Mouse (Mus musculus): ENCODE measurements at regions not wholly inside any gene's neighbourhood (a gene's known extent, or its start where the extent isn't known, plus 50 kb on each side); places are given as distances from the start of the nearest gene placed in this dataset.

- H3K4me3 ChIP-seq (ENCODE audit: control insufficient read depth, low read depth, low read length), result no peak overlapping the region
- TF ChIP-seq POLR2A (IDR thresholded peaks at IDR 0.05; ENCODE audit: control insufficient read depth, low read depth, low read length), result no peak
- no peak for TF ChIP-seq CTCF (IDR thresholded peaks at IDR 0.05; ENCODE audit: control insufficient read depth, insufficient read depth, insufficient replicate concordance, low read depth, low read length)
- no peaks in the 10 kb centered on the region for H3K4me1 ChIP-seq (ENCODE audit: control insufficient read depth, insufficient read depth, low read length)
Observed at GRCm38 (mm10) chr9:122556051-122556450, 191.1 kb upstream of the Topaz1 start.

GRCm38 (mm10) chr9:122566060-122566459, 181.1 kb upstream of the Topaz1 start:
- Histone ChIP-seq H3K27me3 (ENCODE audit: control insufficient read depth, insufficient read depth, low read length) (no peaks in the 10 kb centered on the region), H3K4me3 (ENCODE audit: control insufficient read depth, low read depth, low read length) (no peak overlapping the region), H3K36me3 (ENCODE audit: control insufficient read depth, insufficient read depth, low read length) (no peaks in the 10 kb centered on the region), H3K27ac (ENCODE audit: control insufficient read depth, insufficient read depth, low read depth, low read length) (no peak overlapping the region), H3K4me1 (ENCODE audit: control insufficient read depth, insufficient read depth, low read length) (peaks cover 11% of the 10 kb centered on the region)
- no peak for TF ChIP-seq POLR2A (IDR thresholded peaks at IDR 0.05; ENCODE audit: control insufficient read depth, low read depth, low read length)
- TF ChIP-seq CTCF (IDR thresholded peaks at IDR 0.05; ENCODE audit: control insufficient read depth, insufficient read depth, insufficient replicate concordance, low read depth, low read length), result no peak

More at GRCm38 (mm10) chr9:122556051-122556450, 191.1 kb upstream of the Topaz1 start:
- Histone ChIP-seq H3K36me3 (ENCODE audit: control insufficient read depth, insufficient read depth, low read length) (no peaks in the 10 kb centered on the region), H3K27ac (ENCODE audit: control insufficient read depth, insufficient read depth, low read depth, low read length) (no peak overlapping the region), H3K27me3 (ENCODE audit: control insufficient read depth, insufficient read depth, low read length) (no peaks in the 10 kb centered on the region)

DNA sequence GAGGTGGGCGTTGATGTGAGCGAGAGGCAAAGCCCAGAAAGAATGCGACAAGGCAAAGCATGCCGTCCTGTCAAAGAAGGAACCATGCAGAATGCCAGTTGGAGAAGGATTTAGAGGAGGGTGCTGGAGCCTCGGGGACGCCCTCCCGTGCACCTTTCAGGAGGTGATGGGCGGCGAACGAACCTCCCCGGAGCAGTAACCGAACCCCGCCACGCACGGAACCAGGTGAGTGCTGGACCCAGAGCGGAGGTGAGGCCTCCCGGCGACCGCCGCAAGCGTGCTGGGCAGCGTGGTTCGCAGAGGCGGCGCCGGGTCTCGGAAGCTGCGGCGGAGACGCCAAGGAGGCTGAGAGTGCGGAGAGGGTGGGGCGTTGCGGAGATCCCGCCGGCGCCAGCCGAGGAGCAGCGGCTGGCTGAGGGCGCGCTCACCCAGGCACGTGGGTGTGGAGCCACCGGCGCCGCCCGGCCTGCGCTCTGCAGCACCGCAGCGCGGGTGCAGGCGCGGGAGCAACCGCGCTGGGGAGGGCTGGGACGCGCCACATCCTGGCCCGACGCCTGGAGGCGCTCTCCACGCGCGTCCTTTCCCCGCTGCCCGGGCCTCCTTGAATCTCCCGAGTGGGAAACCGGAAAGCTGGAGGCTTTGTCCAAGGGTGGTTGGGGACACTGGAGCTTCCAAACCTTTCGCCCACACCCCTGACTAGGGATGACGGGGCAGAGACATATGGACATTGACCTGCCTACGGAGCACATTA, 178.3 kb upstream of the Topaz1 start:
- Histone ChIP-seq H3K36me3 (ENCODE audit: control insufficient read depth, insufficient read depth, low read length) (no peaks in the 10 kb centered on the region), H3K4me3 (ENCODE audit: control insufficient read depth, low read depth, low read length) (peak overlapping the region; percentile 12), H3K27ac (ENCODE audit: control insufficient read depth, insufficient read depth, low read depth, low read length) (no peak overlapping the region), H3K27me3 (ENCODE audit: control insufficient read depth, insufficient read depth, low read length) (no peaks in the 10 kb centered on the region; the same call in 1 of the 2 replicates), H3K4me1 (ENCODE audit: control insufficient read depth, insufficient read depth, low read length) (peaks cover 26% of the 10 kb centered on the region)
- TF ChIP-seq POLR2A (IDR thresholded peaks at IDR 0.05; ENCODE audit: control insufficient read depth, low read depth, low read length) (no peak), CTCF (IDR thresholded peaks at IDR 0.05; ENCODE audit: control insufficient read depth, insufficient read depth, insufficient replicate concordance, low read depth, low read length) (no peak)

DNA sequence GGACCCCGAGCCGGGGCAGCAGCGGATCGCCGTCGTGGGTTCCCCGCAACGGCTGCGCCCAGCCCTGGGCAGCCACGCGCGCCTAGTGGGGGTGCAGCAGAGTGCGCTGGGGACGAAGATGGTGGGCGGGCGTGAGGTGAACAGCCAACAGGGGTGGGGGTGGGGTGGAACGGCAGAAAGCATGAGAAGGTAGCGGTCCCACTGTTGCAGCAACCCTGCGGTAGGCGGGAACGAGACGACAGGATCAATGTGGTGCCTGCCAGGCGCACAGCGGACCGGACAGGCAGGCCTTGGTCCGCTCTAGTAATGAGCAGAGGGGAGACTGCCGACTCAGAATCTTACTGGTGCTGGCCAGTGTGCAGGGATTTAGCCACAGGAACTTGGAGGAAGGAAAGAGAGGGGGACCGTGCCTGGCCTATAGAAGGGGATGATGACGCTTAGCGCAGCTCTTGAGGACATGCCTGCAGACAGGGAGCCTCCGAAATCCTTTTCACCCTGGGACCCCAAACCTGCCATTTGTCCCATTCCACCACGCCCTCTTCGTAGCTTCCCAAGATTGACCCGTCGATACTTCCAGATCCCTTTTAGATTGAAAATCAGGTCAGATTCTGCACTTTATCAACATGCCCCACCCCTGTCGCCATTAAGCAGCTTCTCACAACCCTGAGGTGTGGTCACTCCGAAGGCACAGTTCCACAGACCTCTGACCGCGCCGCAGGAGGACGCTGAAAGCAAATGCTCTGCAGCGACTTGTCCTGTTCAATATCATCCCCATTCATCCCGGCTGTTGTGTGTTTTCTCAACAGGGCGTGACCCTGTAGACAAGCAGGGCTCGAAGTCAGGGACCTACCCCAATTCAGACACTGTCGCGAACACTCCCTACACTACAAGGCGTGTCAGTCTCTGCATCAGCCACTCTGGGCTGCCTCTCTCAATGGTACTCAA, 177.4 kb upstream of the Topaz1 start:
- H3K36me3 ChIP-seq (ENCODE audit: control insufficient read depth, insufficient read depth, low read length), result no peaks in the 10 kb centered on the region
- H3K27me3 ChIP-seq (ENCODE audit: control insufficient read depth, insufficient read depth, low read length), result no peaks in the 10 kb centered on the region; the same call in 1 of the 2 replicates
- TF ChIP-seq CTCF (IDR thresholded peaks at IDR 0.05; ENCODE audit: control insufficient read depth, insufficient read depth, insufficient replicate concordance, low read depth, low read length), result no peak
- peak; percentile 23; the same call in 1 of the 2 replicates for TF ChIP-seq POLR2A (IDR thresholded peaks at IDR 0.05; ENCODE audit: control insufficient read depth, low read depth, low read length)

DNA sequence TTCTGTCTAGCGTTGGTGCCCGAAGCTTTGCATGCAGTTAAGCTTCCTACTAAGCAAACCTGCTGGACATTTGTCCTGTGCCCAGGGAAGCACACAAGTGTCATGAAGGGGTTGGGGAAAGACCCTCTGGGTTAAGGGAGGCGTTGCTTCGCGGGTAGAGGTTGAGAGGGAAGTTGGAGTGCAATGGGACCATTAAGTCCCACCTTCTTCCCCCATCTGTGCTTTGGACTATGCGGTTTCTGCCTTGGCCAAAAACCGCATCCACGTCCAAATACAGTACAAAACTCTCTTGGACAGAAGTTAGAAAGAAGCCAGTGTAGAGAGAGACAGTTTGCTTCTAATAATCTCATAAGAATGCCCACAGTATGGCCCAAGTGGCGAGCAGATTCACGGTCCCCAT, 176.1 kb upstream of the Topaz1 start:
- Histone ChIP-seq H3K27ac (ENCODE audit: control insufficient read depth, insufficient read depth, low read depth, low read length) (no peak overlapping the region), H3K4me1 (ENCODE audit: control insufficient read depth, insufficient read depth, low read length) (peaks cover 26% of the 10 kb centered on the region), H3K4me3 (ENCODE audit: control insufficient read depth, low read depth, low read length) (no peak overlapping the region), H3K27me3 (ENCODE audit: control insufficient read depth, insufficient read depth, low read length) (no peaks in the 10 kb centered on the region; the same call in 1 of the 2 replicates), H3K36me3 (ENCODE audit: control insufficient read depth, insufficient read depth, low read length) (no peaks in the 10 kb centered on the region)
- TF ChIP-seq POLR2A (IDR thresholded peaks at IDR 0.05; ENCODE audit: control insufficient read depth, low read depth, low read length), result no peak
- TF ChIP-seq CTCF (IDR thresholded peaks at IDR 0.05; ENCODE audit: control insufficient read depth, insufficient read depth, insufficient replicate concordance, low read depth, low read length), result no peak

More for the DNA sequence above, 177.4 kb upstream of the Topaz1 start:
- H3K27ac ChIP-seq (ENCODE audit: control insufficient read depth, insufficient read depth, low read depth, low read length), result no peak overlapping the region
- peaks cover 26% of the 10 kb centered on the region for H3K4me1 ChIP-seq (ENCODE audit: control insufficient read depth, insufficient read depth, low read length)
- peak overlapping the region; percentile 12 for H3K4me3 ChIP-seq (ENCODE audit: control insufficient read depth, low read depth, low read length)

DNA sequence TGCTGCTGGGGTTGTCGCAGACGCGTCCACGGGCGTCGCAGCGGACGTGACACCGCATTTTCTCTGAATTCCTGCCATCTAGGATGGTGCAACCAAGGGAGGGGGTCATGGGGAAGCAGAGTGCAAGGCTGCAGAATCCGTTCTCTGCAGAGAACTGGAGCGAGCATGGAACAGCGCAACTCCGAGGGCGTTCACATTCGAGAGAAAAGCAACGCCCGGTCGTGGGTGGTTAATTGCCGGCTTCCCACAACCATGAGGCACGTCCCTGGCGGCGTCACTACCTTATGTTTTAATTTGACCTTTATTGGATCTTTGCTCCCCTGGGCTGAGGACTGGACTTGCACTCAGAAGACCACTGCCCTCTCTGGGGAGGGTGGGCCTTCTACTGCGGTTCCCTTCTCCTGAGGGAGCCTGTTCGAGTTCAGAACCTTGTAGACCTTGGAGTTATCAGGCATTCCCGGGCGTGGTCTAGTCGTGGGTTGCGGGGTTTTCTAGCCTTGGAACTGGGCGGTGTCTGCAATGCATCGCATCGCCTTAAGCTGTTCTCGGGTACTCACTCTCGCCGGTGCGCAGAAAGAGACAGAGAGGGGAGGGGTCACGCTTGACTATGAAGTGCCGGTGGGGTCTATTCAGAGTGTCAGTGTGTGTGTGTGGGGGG, 175.6 kb upstream of the Topaz1 start:
- TF ChIP-seq CTCF (IDR thresholded peaks at IDR 0.05; ENCODE audit: control insufficient read depth, insufficient read depth, insufficient replicate concordance, low read depth, low read length), result no peak
- no peak for TF ChIP-seq POLR2A (IDR thresholded peaks at IDR 0.05; ENCODE audit: control insufficient read depth, low read depth, low read length)
- H3K4me3 ChIP-seq (ENCODE audit: control insufficient read depth, low read depth, low read length), result peak overlapping the region; percentile 4; the same call in 1 of the 2 replicates
- H3K27me3 ChIP-seq (ENCODE audit: control insufficient read depth, insufficient read depth, low read length), result no peaks in the 10 kb centered on the region; the same call in 1 of the 2 replicates
- no peak overlapping the region for H3K27ac ChIP-seq (ENCODE audit: control insufficient read depth, insufficient read depth, low read depth, low read length)
- no peaks in the 10 kb centered on the region for H3K36me3 ChIP-seq (ENCODE audit: control insufficient read depth, insufficient read depth, low read length)
- peaks cover 26% of the 10 kb centered on the region for H3K4me1 ChIP-seq (ENCODE audit: control insufficient read depth, insufficient read depth, low read length)

Measured in testis, adult 2 months (tissue).